Mouse (Mus musculus): ENCODE measurements around the gene Hint1. TPM values are rescaled to one million over a fixed set of nuclear protein-coding genes. Genes with fewer than 3 reads are reported as not detected.

Hint1 gene
- total and polyA plus RNA-seq, 3 experiments = 854 to 1,228 (median 1,034) TPM

DNA sequence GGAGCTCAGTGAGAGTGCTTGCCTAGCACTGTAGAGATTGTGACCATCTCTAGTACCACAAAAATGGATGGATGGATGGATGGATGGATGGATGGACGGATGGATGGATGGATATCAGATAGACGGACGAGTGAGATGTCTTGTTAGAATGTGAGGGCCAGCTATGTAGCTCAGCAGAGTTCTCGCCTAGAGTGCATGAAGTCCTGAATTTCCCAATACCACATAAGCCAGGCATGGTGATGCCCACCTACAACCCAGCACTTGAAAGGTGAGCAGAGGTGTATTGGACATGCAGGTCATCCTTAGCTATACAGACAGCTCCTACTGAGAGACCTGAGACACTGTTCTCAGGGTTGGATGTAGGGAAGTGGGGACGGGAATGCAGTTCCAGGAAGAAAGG is 25.2 kb downstream of the Hint1 start:
- H3K4me3 ChIP-seq (replicated peaks in 1 of 3; ENCODE audit: low read depth in 2 of 3, low read length in 2 of 3, poor library complexity in 1 of 3) = no peak overlapping the region
- H3K9me3 ChIP-seq (replicated peaks; ENCODE audit: low read length) = no peaks in the 10 kb centered on the region
- peaks cover 0 to 2% of the 10 kb centered on the region in 2 experiments; a peak in 1 of 4 replicates for H3K4me1 ChIP-seq (ENCODE audit: control insufficient read depth in 1 of 2, insufficient read depth in 2 of 2)
- H3K36me3 ChIP-seq (replicated peaks in 1 of 2; ENCODE audit: control insufficient read depth in 1 of 2, insufficient read depth in 1 of 2, low read length in 1 of 2) = no peaks in the 10 kb centered on the region
- no peak overlapping the region for H3K9ac ChIP-seq (ENCODE audit: insufficient read depth, low read depth)
- no peak overlapping the region for H3K27ac ChIP-seq (ENCODE audit: insufficient read depth, low read depth)
- TF ChIP-seq MXI1 (IDR thresholded peaks at IDR 0.05; ENCODE audit: low read depth, low read length) = no peak
- no peak for TF ChIP-seq POLR2A (IDR thresholded peaks at IDR 0.05; ENCODE audit: low read depth, low read length)
- TF ChIP-seq MAFK (IDR thresholded peaks at IDR 0.05; ENCODE audit: insufficient replicate concordance, low read length) = no peak
- no peak for TF ChIP-seq USF1 (IDR thresholded peaks at IDR 0.05; ENCODE audit: low read depth, low read length)
- no peak for TF ChIP-seq CTCF (conservative IDR thresholded peaks at IDR 0.05 in 1 of 2, IDR thresholded peaks at IDR 0.05 in 1 of 2; ENCODE audit: low read depth in 2 of 2, low read length in 2 of 2)
- TF ChIP-seq RAD21 (IDR thresholded peaks at IDR 0.05; ENCODE audit: low read depth, low read length) = no peak
- no peak for TF ChIP-seq CHD1 (IDR thresholded peaks at IDR 0.05; ENCODE audit: low read depth, low read length)
- TF ChIP-seq MAX (IDR thresholded peaks at IDR 0.05; ENCODE audit: low read length) = no peak
- no peak for TF ChIP-seq EP300 (IDR thresholded peaks at IDR 0.05; ENCODE audit: low read length)
- TF ChIP-seq ZC3H11A (IDR thresholded peaks at IDR 0.05; ENCODE audit: low read depth, low read length) = no peak
- no peak for TF ChIP-seq RCOR1 (conservative IDR thresholded peaks at IDR 0.05; ENCODE audit: low read depth, low read length)
- no peak for TF ChIP-seq IRF4 (IDR thresholded peaks at IDR 0.05; ENCODE audit: low read depth, low read length)
- no peak for TF ChIP-seq ZNF384 (IDR thresholded peaks at IDR 0.05; ENCODE audit: low read depth, low read length)
- dilution Hi-C loops (cut with MboI; ENCODE audit: extremely low pct_ligation_motif_present, extremely low pct_unique_long_range_greater_than_20kb, low sequenced_read_pairs) (no loop called here), in situ Hi-C loops (cut with MboI; ENCODE audit: low pct_ligation_motif_present, low pct_unique_long_range_greater_than_20kb, low sequenced_read_pairs) (loop anchor here (25.0 kb wide), 1 partner anchor 496 kb away; no protein-coding TSS in a partner anchor)
- no peak overlapping the region for H3K4me2 ChIP-seq (ENCODE audit: insufficient read depth, low read depth, poor library complexity, severe bottlenecking)
- H3K79me2 ChIP-seq (replicated peaks; ENCODE audit: control insufficient read depth, extremely low read depth, insufficient read depth, poor library complexity, severe bottlenecking) = no peaks in the 10 kb centered on the region
- no peak for DNase-seq (ENCODE audit: extremely low read depth)
- no peaks in the 10 kb centered on the region for H3K27me3 ChIP-seq (replicated peaks)

DNA sequence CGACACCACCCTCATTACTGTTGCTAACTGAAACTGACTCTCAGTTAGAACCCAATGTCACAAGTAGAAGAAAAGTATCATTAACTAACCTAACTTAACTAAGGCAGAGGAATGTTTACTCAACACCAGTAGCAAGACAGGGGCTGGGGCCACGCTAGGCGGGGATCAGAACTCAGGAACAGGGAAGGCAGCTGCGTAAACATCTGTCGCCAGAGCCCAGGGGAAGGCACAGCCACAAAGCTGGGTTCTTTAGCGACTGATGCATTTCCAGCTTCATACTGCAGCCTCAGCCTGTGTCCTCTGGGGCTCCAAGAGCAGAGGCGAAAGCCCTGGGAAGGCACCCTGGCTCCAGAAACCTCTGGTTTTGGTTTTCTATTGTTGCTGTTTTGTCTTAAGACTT is 25.9 kb downstream of the Hint1 start:
- DNase-seq (ENCODE audit: extremely low read depth) = no peak
- no peak overlapping the region for H3K27ac ChIP-seq (ENCODE audit: insufficient read depth, low read depth)
- no peaks in the 10 kb centered on the region for H3K79me2 ChIP-seq (replicated peaks; ENCODE audit: control insufficient read depth, extremely low read depth, insufficient read depth, poor library complexity, severe bottlenecking)
- no peaks in the 10 kb centered on the region for H3K27me3 ChIP-seq (replicated peaks)
- peaks cover 0 to 2% of the 10 kb centered on the region in 2 experiments; a peak in 1 of 4 replicates for H3K4me1 ChIP-seq (ENCODE audit: control insufficient read depth in 1 of 2, insufficient read depth in 2 of 2)
- dilution Hi-C loops (cut with MboI; ENCODE audit: extremely low pct_ligation_motif_present, extremely low pct_unique_long_range_greater_than_20kb, low sequenced_read_pairs) (no loop called here), in situ Hi-C loops (cut with MboI; ENCODE audit: low pct_ligation_motif_present, low pct_unique_long_range_greater_than_20kb, low sequenced_read_pairs) (loop anchor here (25.0 kb wide), 1 partner anchor 495 kb away; no protein-coding TSS in a partner anchor)
- no peak overlapping the region for H3K4me3 ChIP-seq (replicated peaks in 1 of 3; ENCODE audit: low read depth in 2 of 3, low read length in 2 of 3, poor library complexity in 1 of 3)
- TF ChIP-seq PAX5 (IDR thresholded peaks at IDR 0.05; ENCODE audit: low read length) (no peak), MAZ (IDR thresholded peaks at IDR 0.05; ENCODE audit: low read depth, low read length) (no peak), ELF1 (IDR thresholded peaks at IDR 0.05; ENCODE audit: low read depth, low read length) (no peak), MEF2A (IDR thresholded peaks at IDR 0.05; ENCODE audit: borderline replicate concordance, low read depth, low read length) (no peak), CHD2 (IDR thresholded peaks at IDR 0.05; ENCODE audit: low read length) (no peak), USF1 (IDR thresholded peaks at IDR 0.05; ENCODE audit: low read depth, low read length) (no peak), ZNF384 (IDR thresholded peaks at IDR 0.05; ENCODE audit: low read depth, low read length) (no peak), MXI1 (IDR thresholded peaks at IDR 0.05; ENCODE audit: low read depth, low read length) (no peak), POLR2AphosphoS2 (IDR thresholded peaks at IDR 0.05; ENCODE audit: low read depth, low read length) (no peak), TBP (conservative IDR thresholded peaks at IDR 0.05; ENCODE audit: low read depth, low read length) (no peak), UBTF (IDR thresholded peaks at IDR 0.05; ENCODE audit: low read depth, low read length) (no peak), EP300 (IDR thresholded peaks at IDR 0.05; ENCODE audit: low read length) (no peak), POLR2A (IDR thresholded peaks at IDR 0.05; ENCODE audit: low read depth, low read length) (no peak), ZMIZ1 (IDR thresholded peaks at IDR 0.05; ENCODE audit: low read depth, low read length) (no peak), SMC3 (IDR thresholded peaks at IDR 0.05; ENCODE audit: low read depth, low read length) (no peak), USF2 (conservative IDR thresholded peaks at IDR 0.05; ENCODE audit: low read depth, low read length) (no peak), RAD21 (IDR thresholded peaks at IDR 0.05; ENCODE audit: low read depth, low read length) (no peak), E2F4 (IDR thresholded peaks at IDR 0.05; ENCODE audit: insufficient replicate concordance, low read depth, low read length) (no peak)
- H3K4me2 ChIP-seq (ENCODE audit: insufficient read depth, low read depth, poor library complexity, severe bottlenecking) = no peak overlapping the region
- H3K9ac ChIP-seq (ENCODE audit: insufficient read depth, low read depth) = no peak overlapping the region
- no peaks in the 10 kb centered on the region for H3K9me3 ChIP-seq (replicated peaks; ENCODE audit: low read length)
- no peaks in the 10 kb centered on the region for H3K36me3 ChIP-seq (replicated peaks in 1 of 2; ENCODE audit: control insufficient read depth in 1 of 2, insufficient read depth in 1 of 2, low read length in 1 of 2)

Data from CH12.LX (cell line).